Mouse (Mus musculus): ENCODE measurements at regions not wholly inside any gene's neighbourhood (a gene's known extent, or its start where the extent isn't known, plus 50 kb on each side); places are given as distances from the start of the nearest gene placed in this dataset.

GRCm38 (mm10) chr1:157717131-157717530 is 210.6 kb downstream of the Sec16b start:
- TF ChIP-seq CTCF (IDR thresholded peaks at IDR 0.05; ENCODE audit: low read depth, low read length): no peak
- no peak for TF ChIP-seq POLR2A (IDR thresholded peaks at IDR 0.05; ENCODE audit: extremely low read depth, insufficient read depth, low read length)

Measured in liver, adult 2 months (tissue).